Mouse (Mus musculus): Measurements from ENCODE around the gene Hist1h2bj. TPM values are rescaled to one million over a fixed set of nuclear protein-coding genes. Genes with fewer than 3 reads are reported as not detected.
"Not testable (repeated sequence)": the region's sequence is repeated elsewhere in the genome, so short reads cannot be mapped to it uniquely, and the experiment has no call there.

The Hist1h2bj gene
- polyA plus RNA-seq (2015; fragmentation: Nextera tagmentation; extraction: Ambion mirVana) = 2.3 and 4.1 TPM in 2 replicates

DNA sequence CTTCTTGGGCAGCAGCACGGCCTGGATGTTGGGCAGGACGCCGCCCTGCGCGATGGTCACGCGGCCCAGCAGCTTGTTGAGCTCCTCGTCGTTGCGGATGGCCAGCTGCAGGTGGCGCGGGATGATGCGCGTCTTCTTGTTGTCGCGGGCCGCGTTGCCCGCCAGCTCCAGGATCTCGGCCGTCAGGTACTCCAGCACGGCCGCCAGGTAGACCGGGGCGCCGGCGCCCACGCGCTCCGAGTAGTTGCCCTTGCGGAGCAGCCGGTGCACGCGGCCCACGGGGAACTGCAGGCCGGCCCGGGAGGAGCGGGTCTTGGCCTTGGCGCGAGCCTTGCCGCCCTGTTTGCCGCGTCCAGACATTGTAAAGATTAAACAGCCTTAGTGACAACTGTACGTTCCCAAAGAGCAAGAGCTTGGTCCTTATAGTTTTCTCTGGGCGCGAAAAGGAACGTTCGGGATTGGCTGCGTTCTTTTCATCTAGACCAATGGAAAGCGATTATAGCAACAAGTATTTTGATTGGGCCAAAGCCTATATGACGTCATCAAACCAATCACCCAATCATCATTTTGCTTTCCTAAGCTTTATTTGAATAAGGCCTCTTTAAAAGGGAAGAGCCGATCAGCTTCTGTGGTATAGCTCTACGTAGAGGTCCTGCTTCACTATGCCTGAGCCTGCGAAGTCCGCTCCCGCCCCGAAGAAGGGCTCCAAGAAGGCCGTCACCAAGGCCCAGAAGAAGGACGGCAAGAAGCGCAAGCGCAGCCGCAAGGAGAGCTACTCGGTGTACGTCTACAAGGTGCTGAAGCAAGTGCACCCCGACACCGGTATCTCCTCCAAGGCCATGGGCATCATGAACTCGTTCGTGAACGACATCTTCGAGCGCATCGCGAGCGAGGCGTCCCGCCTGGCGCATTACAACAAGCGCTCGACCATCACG, at the start of gene Hist1h2bj, which contains the start of gene Hist1h2ag:
Hist1h2bj (plus strand) TSS at position 647 of the 935 bp plus-strand sequence.
Hist1h2ag (minus strand) TSS at position 377 of the 935 bp plus-strand sequence.
- not testable (repeated sequence) for H3K9me3 ChIP-seq (ENCODE audit: control insufficient read depth); H3K36me3 ChIP-seq (ENCODE audit: control insufficient read depth, insufficient read depth); H3K4me1 ChIP-seq (replicated peaks; ENCODE audit: control insufficient read depth, insufficient read depth, low read length); H3K27me3 ChIP-seq (replicated peaks; ENCODE audit: control insufficient read depth, insufficient read depth, low read length)
- H3K4me2 ChIP-seq (replicated peaks; ENCODE audit: low read depth) = peak within 1 kb of the TSS; percentile 70
- peak within 1 kb of the TSS; percentile 29 for H3K4me3 ChIP-seq (ENCODE audit: low read depth, low read length)
- peak within 1 kb of the TSS; percentile 37; the same call in 1 of the 2 replicates for H3K9ac ChIP-seq (ENCODE audit: low read depth, low read length)
- under 1% methylated on average over 39 of the region's 80 CpGs for WGBS
- ATAC-seq = peak; percentile 91
- peak within 1 kb of the TSS; percentile 81 for H3K27ac ChIP-seq (ENCODE audit: low read depth, low read length)

DNA sequence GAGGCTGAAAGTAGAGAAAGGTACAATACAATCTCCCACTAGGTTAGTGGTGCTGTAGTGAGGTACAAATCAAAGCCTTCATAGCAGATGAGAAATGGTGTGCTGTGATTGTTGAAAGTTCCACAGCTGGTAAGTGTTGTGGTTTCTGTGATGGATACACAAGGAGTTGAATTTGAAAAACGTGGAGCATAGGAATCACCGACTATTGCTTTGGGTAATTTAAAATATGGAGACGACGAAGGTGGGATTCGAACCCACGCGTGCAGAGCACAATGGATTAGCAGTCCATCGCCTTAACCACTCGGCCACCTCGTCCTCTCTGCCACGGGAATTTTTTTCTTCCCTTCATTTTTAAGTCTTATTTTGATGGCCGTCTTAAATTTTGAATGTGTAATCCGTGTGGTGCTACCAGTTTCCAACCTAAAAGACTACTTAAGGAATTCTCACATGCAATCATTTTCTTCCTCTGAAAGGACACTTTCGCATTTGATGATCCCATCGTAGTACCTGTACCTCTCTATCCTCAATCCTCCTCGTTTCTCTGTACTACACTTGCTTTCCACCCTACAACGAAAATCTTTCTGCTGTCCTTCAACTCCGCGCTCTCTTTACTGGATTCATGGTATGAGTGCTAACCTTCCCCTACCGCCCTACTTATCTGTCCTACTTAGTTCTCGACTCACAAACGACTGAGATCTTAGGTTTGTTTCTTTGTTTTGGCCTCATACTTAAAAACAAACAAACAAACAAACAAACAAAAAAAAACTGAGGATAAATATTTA, 48.9 kb upstream of the Hist1h2bj start:
- H3K27me3 ChIP-seq (replicated peaks; ENCODE audit: control insufficient read depth, insufficient read depth, low read length) = peaks cover 52% of the 10 kb centered on the region
- no peaks in the 10 kb centered on the region for H3K36me3 ChIP-seq (ENCODE audit: control insufficient read depth, insufficient read depth)
- no peak overlapping the region for H3K9ac ChIP-seq (ENCODE audit: low read depth, low read length)
- WGBS = 4% methylated on average over 22 of the region's 22 CpGs
- ATAC-seq = no peak
- H3K4me1 ChIP-seq (replicated peaks; ENCODE audit: control insufficient read depth, insufficient read depth, low read length) = no peaks in the 10 kb centered on the region
- H3K9me3 ChIP-seq (ENCODE audit: control insufficient read depth) = 0 out of 2 replicates have a peak, but pooled peaks cover 5% of the 10 kb centered on the region
- peak overlapping the region; percentile 41; the same call in 1 of the 2 replicates for H3K4me2 ChIP-seq (replicated peaks; ENCODE audit: low read depth)
- no peak for TF ChIP-seq CTCF (IDR thresholded peaks at IDR 0.05; ENCODE audit: low read depth)
- no peak overlapping the region; the same call in 1 of the 2 replicates for H3K4me3 ChIP-seq (ENCODE audit: low read depth, low read length)
- H3K27ac ChIP-seq (ENCODE audit: low read depth, low read length) = no peak overlapping the region

DNA sequence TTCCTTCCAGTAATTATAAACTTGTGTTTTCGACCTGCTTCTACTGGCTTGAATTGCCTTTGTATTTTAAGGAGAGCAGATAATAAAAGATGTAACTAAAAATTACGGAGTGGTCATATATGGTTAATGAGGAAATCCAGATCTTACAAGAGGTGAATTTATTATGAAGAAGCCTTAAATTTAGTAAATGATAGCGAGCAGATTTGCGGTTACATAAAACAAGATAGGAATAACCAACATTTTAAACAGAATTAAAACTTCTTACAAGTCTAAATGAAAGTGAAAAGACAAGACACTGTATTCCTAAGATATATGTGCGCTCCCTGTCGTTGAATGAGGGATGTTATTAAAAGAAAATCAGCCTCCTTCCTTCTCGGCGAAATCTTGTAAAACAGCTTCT, 48.1 kb upstream of the Hist1h2bj start:
- 7% methylated on average over 8 of the region's 8 CpGs for WGBS
- no peak overlapping the region for H3K27ac ChIP-seq (ENCODE audit: low read depth, low read length)
- 0 out of 2 replicates have a peak, but pooled peaks cover 5% of the 10 kb centered on the region for H3K9me3 ChIP-seq (ENCODE audit: control insufficient read depth)
- H3K36me3 ChIP-seq (ENCODE audit: control insufficient read depth, insufficient read depth) = no peaks in the 10 kb centered on the region
- H3K9ac ChIP-seq (ENCODE audit: low read depth, low read length) = no peak overlapping the region
- H3K4me1 ChIP-seq (replicated peaks; ENCODE audit: control insufficient read depth, insufficient read depth, low read length) = no peaks in the 10 kb centered on the region
- no peak for ATAC-seq
- peak overlapping the region; percentile 60 for H3K4me2 ChIP-seq (replicated peaks; ENCODE audit: low read depth)
- peaks cover 57% of the 10 kb centered on the region for H3K27me3 ChIP-seq (replicated peaks; ENCODE audit: control insufficient read depth, insufficient read depth, low read length)
- peak overlapping the region; percentile 37 for H3K4me3 ChIP-seq (ENCODE audit: low read depth, low read length)
- no peak for TF ChIP-seq CTCF (IDR thresholded peaks at IDR 0.05; ENCODE audit: low read depth)

DNA sequence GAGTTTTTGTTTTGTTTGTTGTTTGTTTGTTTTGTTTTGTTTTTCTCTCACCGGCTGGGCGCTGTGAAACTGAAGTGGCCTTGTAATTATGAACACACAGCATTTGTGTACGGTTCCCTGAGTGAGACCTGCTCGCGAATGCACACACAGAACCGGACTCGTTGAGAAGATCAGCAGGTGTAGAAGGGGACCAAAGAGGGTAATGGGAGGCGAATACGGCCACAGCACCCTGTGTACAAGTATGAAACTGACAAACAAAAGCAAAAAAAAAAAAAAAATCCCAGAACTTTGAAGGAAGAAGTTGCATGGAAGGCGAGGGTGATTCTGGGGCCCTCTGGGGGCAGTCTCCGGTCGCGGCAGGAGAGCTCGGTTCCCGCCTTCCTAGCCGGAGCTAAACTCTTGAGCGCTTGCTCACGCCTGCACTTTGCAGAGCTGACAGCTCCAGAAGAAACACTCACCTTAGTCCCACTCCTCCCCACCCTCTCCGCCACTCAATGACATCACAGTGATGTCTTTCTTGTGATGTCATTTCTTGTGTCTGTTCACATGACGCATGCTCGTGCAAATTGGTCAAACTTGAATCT, 47.6 kb upstream of the Hist1h2bj start:
- Histone ChIP-seq H3K27ac (ENCODE audit: low read depth, low read length) (no peak overlapping the region), H3K9me3 (ENCODE audit: control insufficient read depth) (0 out of 2 replicates have a peak, but pooled peaks cover 5% of the 10 kb centered on the region), H3K36me3 (ENCODE audit: control insufficient read depth, insufficient read depth) (no peaks in the 10 kb centered on the region), H3K9ac (ENCODE audit: low read depth, low read length) (no peak overlapping the region), H3K4me2 (replicated peaks; ENCODE audit: low read depth) (peak overlapping the region; percentile 60), H3K4me1 (replicated peaks; ENCODE audit: control insufficient read depth, insufficient read depth, low read length) (no peaks in the 10 kb centered on the region), H3K27me3 (replicated peaks; ENCODE audit: control insufficient read depth, insufficient read depth, low read length) (peaks cover 62% of the 10 kb centered on the region), H3K4me3 (ENCODE audit: low read depth, low read length) (peak overlapping the region; percentile 37)
- 1% methylated on average over 21 of the region's 21 CpGs for WGBS
- peak; percentile 48 for TF ChIP-seq CTCF (IDR thresholded peaks at IDR 0.05; ENCODE audit: low read depth)
- ATAC-seq = peak; percentile 65; the same call in 1 of the 2 replicates

DNA sequence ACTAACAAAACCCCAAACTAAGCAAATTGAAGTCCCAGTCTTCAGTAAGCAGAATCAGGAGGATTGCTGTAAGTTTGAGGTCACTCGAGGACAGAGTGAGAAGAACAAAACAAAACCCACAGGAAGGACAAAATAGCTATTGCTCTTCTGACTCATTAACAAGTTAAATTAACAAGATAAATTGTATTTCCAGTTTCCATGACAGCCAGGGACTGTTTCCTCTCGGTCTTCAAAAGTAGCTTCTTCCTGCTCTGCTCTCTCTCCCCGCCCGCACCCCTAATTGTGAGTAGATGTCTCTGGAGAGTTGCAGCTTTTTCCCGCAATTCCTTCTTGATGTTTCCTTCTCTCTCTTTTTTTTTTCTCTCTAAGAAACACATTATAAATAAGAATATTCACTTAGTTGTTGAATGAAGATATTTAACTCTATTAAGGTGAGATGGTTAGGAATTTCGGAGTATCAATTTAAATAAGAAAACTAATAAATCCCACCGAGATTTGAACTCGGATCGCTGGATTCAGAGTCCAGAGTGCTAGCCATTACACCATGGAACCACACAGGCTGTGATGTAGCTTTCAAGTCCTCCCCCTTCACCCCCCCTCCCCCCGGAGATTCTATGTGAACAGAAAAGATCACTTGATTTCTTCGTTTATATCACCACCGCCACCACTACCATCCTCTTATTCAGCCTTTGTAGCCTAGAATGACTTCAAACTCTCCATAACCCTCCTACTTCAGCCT, 46.7 kb upstream of the Hist1h2bj start:
- Histone ChIP-seq H3K36me3 (ENCODE audit: control insufficient read depth, insufficient read depth) (no peaks in the 10 kb centered on the region), H3K9ac (ENCODE audit: low read depth, low read length) (no peak overlapping the region), H3K4me3 (ENCODE audit: low read depth, low read length) (peak overlapping the region; percentile 37), H3K9me3 (ENCODE audit: control insufficient read depth) (0 out of 2 replicates have a peak, but pooled peaks cover 3% of the 10 kb centered on the region), H3K4me1 (replicated peaks; ENCODE audit: control insufficient read depth, insufficient read depth, low read length) (no peaks in the 10 kb centered on the region), H3K27ac (ENCODE audit: low read depth, low read length) (no peak overlapping the region), H3K4me2 (replicated peaks; ENCODE audit: low read depth) (peak overlapping the region; percentile 60), H3K27me3 (replicated peaks; ENCODE audit: control insufficient read depth, insufficient read depth, low read length) (peaks cover 71% of the 10 kb centered on the region)
- 4% methylated on average over 12 of the region's 12 CpGs for WGBS
- no peak for TF ChIP-seq CTCF (IDR thresholded peaks at IDR 0.05; ENCODE audit: low read depth)
- ATAC-seq = no peak

Measured in intestine, postnatal 0 days (tissue).